Mouse (Mus musculus) small intestine, adult 2 months (tissue): ENCODE measurements around the gene Clk1.

Experiments
- CTCF ChIP-seq: fragments of 200-500 bp; IDR thresholded peaks from 2 replicates; pipeline ENCODE4 v1.5.1; 2012; ENCODE audit warnings: low read depth, mild to moderate bottlenecking, control low read depth, inconsistent platforms, low read length, moderate library complexity, mixed read lengths; ENCODE audit not compliant: insufficient replicate concordance, insufficient read length; ENCODE audit errors: extremely low read depth
- POLR2A ChIP-seq: fragments of 200-500 bp; IDR thresholded peaks from 2 replicates; pipeline ENCODE4 v1.6.1; 2012; ENCODE audit warnings: low read depth, mild to moderate bottlenecking, control low read depth, inconsistent platforms, low read length, moderate library complexity

DNA sequence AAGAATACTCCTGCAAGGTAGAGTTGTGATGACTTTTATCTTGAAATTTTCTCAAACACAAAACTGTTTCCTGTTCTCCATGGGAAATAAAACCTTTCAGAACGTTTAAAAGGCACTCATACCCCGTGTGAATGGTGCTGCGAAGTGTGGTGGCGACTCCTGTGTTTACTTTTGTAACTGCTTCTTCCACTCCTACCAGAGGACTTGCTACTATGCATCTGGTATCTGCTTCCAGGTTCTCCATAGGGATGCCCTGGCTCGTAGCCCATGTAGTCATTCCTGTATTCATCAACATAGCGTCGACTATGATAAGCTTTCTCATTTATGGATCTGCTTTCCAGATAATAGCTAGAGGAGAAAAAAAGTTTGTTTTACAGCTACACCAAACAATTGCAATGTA, 2.9 kb downstream of the Clk1 start:
- no peak for TF ChIP-seq CTCF
- no peak for TF ChIP-seq POLR2A
